Mouse (Mus musculus): ENCODE results near the gene Sh2b1. TPM values are rescaled to one million over a fixed set of nuclear protein-coding genes. Genes with fewer than 3 reads are reported as not detected.
A peak's percentile ranks its signal among the peaks of the same experiment; 100 is the strongest.

Gene Sh2b1
- polyA plus RNA-seq, 1 experiment from 2014 or later, result 20.0 TPM

GRCm38 (mm10) chr7:126452244-126452643, 23.0 kb downstream of the Sh2b1 start:
- TF ChIP-seq CTCF (IDR thresholded peaks at IDR 0.05; ENCODE audit: low read depth) (no peak), EP300 (optimal IDR thresholded peaks at IDR 0.05) (no peak)
- ATAC-seq (ENCODE audit: low FRiP score, low TSS enrichment) (no peak), DNase-seq (ENCODE audit: low spot score) (no peak)
- no peaks in the 10 kb centered on the region for H3K9me3 ChIP-seq (ENCODE audit: control insufficient read depth, low read length)
- no peak overlapping the region for H3K4me2 ChIP-seq (replicated peaks; ENCODE audit: low read depth)
- WGBS, result 92% methylated on average over 3 of the region's 3 CpGs
- H3K4me1 ChIP-seq (replicated peaks; ENCODE audit: control insufficient read depth, insufficient read depth), result no peaks in the 10 kb centered on the region
- no peaks in the 10 kb centered on the region for H3K27me3 ChIP-seq (ENCODE audit: control insufficient read depth, insufficient read depth, low read length)
- no peak overlapping the region for H3K9ac ChIP-seq (ENCODE audit: low read length)
- H3K4me3 ChIP-seq (ENCODE audit: low read depth, low read length), result no peak overlapping the region
- H3K27ac ChIP-seq (replicated peaks), result no peak overlapping the region
- no peaks in the 10 kb centered on the region; the same call in 1 of the 2 replicates for H3K36me3 ChIP-seq (ENCODE audit: control insufficient read depth, insufficient read depth, low read length)

- Histone ChIP-seq H3K9ac (ENCODE audit: low read length) (no peak overlapping the region), H3K36me3 (ENCODE audit: control insufficient read depth, insufficient read depth, low read length) (peaks cover 7% of the 10 kb centered on the region), H3K9me3 (ENCODE audit: control insufficient read depth, low read length) (no peaks in the 10 kb centered on the region), H3K27me3 (ENCODE audit: control insufficient read depth, insufficient read depth, low read length) (no peaks in the 10 kb centered on the region), H3K27ac (replicated peaks) (no peak overlapping the region), H3K4me1 (replicated peaks; ENCODE audit: control insufficient read depth, insufficient read depth) (no peaks in the 10 kb centered on the region), H3K4me3 (ENCODE audit: low read depth, low read length) (no peak overlapping the region), H3K4me2 (replicated peaks; ENCODE audit: low read depth) (no peak overlapping the region)
- TF ChIP-seq EP300 (optimal IDR thresholded peaks at IDR 0.05) (no peak), CTCF (IDR thresholded peaks at IDR 0.05; ENCODE audit: low read depth) (no peak)
- WGBS, result 85% methylated on average over 6 of the region's 6 CpGs
- no peak for DNase-seq (ENCODE audit: low spot score)
- ATAC-seq (ENCODE audit: low FRiP score, low TSS enrichment), result no peak
Measured at GRCm38 (mm10) chr7:126450641-126451040, 24.6 kb downstream of the Sh2b1 start.

GRCm38 (mm10) chr7:126449991-126450390, 25.2 kb downstream of the Sh2b1 start:
- Histone ChIP-seq H3K4me3 (ENCODE audit: low read depth, low read length) (no peak overlapping the region), H3K4me2 (replicated peaks; ENCODE audit: low read depth) (no peak overlapping the region), H3K36me3 (ENCODE audit: control insufficient read depth, insufficient read depth, low read length) (peaks cover 12% of the 10 kb centered on the region), H3K9ac (ENCODE audit: low read length) (no peak overlapping the region), H3K9me3 (ENCODE audit: control insufficient read depth, low read length) (no peaks in the 10 kb centered on the region), H3K4me1 (replicated peaks; ENCODE audit: control insufficient read depth, insufficient read depth) (no peaks in the 10 kb centered on the region), H3K27ac (replicated peaks) (no peak overlapping the region), H3K27me3 (ENCODE audit: control insufficient read depth, insufficient read depth, low read length) (no peaks in the 10 kb centered on the region)
- ATAC-seq (ENCODE audit: low FRiP score, low TSS enrichment), result no peak
- 86% methylated on average over 18 of the region's 18 CpGs for WGBS
- DNase-seq (ENCODE audit: low spot score), result no peak
- TF ChIP-seq EP300 (optimal IDR thresholded peaks at IDR 0.05), result no peak
- no peak for TF ChIP-seq CTCF (IDR thresholded peaks at IDR 0.05; ENCODE audit: low read depth)

GRCm38 (mm10) chr7:126448481-126448880, 26.7 kb downstream of the Sh2b1 start:
- Histone ChIP-seq H3K9ac (ENCODE audit: low read length) (no peak overlapping the region), H3K9me3 (ENCODE audit: control insufficient read depth, low read length) (no peaks in the 10 kb centered on the region), H3K27ac (replicated peaks) (no peak overlapping the region), H3K4me2 (replicated peaks; ENCODE audit: low read depth) (no peak overlapping the region), H3K27me3 (ENCODE audit: control insufficient read depth, insufficient read depth, low read length) (no peaks in the 10 kb centered on the region), H3K4me1 (replicated peaks; ENCODE audit: control insufficient read depth, insufficient read depth) (no peaks in the 10 kb centered on the region), H3K36me3 (ENCODE audit: control insufficient read depth, insufficient read depth, low read length) (peaks cover 22% of the 10 kb centered on the region), H3K4me3 (ENCODE audit: low read depth, low read length) (no peak overlapping the region)
- TF ChIP-seq EP300 (optimal IDR thresholded peaks at IDR 0.05) (no peak), CTCF (IDR thresholded peaks at IDR 0.05; ENCODE audit: low read depth) (no peak)
- no peak for DNase-seq (ENCODE audit: low spot score)
- no peak for ATAC-seq (ENCODE audit: low FRiP score, low TSS enrichment)
- whole genome bisulfite sequencing, result 89% methylated on average over 19 of the region's 19 CpGs

- no peak for TF ChIP-seq CTCF (IDR thresholded peaks at IDR 0.05; ENCODE audit: low read depth)
- TF ChIP-seq EP300 (optimal IDR thresholded peaks at IDR 0.05), result no peak
- WGBS, result 89% methylated on average over 16 of the region's 21 CpGs
Measured at GRCm38 (mm10) chr7:126446217-126446616, 29.0 kb downstream of the Sh2b1 start.

GRCm38 (mm10) chr7:126445104-126445815, 30.0 kb downstream of the Sh2b1 start:
- no peak overlapping the region for H3K9ac ChIP-seq (ENCODE audit: low read length)
- H3K4me2 ChIP-seq (replicated peaks; ENCODE audit: low read depth), result no peak overlapping the region
- TF ChIP-seq EP300 (optimal IDR thresholded peaks at IDR 0.05) (no peak), CTCF (IDR thresholded peaks at IDR 0.05; ENCODE audit: low read depth) (no peak)
- peaks cover 29% of the 10 kb centered on the region for H3K36me3 ChIP-seq (ENCODE audit: control insufficient read depth, insufficient read depth, low read length)
- no peak overlapping the region for H3K27ac ChIP-seq (replicated peaks)
- no peak for DNase-seq (ENCODE audit: low spot score)
- no peaks in the 10 kb centered on the region for H3K27me3 ChIP-seq (ENCODE audit: control insufficient read depth, insufficient read depth, low read length)
- H3K4me1 ChIP-seq (replicated peaks; ENCODE audit: control insufficient read depth, insufficient read depth), result no peaks in the 10 kb centered on the region
- no peak overlapping the region for H3K4me3 ChIP-seq (ENCODE audit: low read depth, low read length)
- no peak for ATAC-seq (ENCODE audit: low FRiP score, low TSS enrichment)
- H3K9me3 ChIP-seq (ENCODE audit: control insufficient read depth, low read length), result no peaks in the 10 kb centered on the region
- WGBS, result 94% methylated on average over 15 of the region's 15 CpGs

More at GRCm38 (mm10) chr7:126446217-126446616, 29.0 kb downstream of the Sh2b1 start:
- Histone ChIP-seq H3K9ac (ENCODE audit: low read length) (no peak overlapping the region), H3K27ac (replicated peaks) (no peak overlapping the region), H3K4me3 (ENCODE audit: low read depth, low read length) (no peak overlapping the region), H3K4me2 (replicated peaks; ENCODE audit: low read depth) (no peak overlapping the region), H3K4me1 (replicated peaks; ENCODE audit: control insufficient read depth, insufficient read depth) (no peaks in the 10 kb centered on the region), H3K9me3 (ENCODE audit: control insufficient read depth, low read length) (no peaks in the 10 kb centered on the region), H3K36me3 (ENCODE audit: control insufficient read depth, insufficient read depth, low read length) (peaks cover 26% of the 10 kb centered on the region), H3K27me3 (ENCODE audit: control insufficient read depth, insufficient read depth, low read length) (no peaks in the 10 kb centered on the region)
- ATAC-seq (ENCODE audit: low FRiP score, low TSS enrichment), result 0 out of 2 replicates have a peak, but pooled peaks have one; percentile 13
- DNase-seq (ENCODE audit: low spot score), result no peak
